Mouse (Mus musculus) midbrain, embryonic 11.5 days (tissue): Measurements from ENCODE around the gene Slc6a8. TPM values are rescaled to one million over a fixed set of nuclear protein-coding genes. Genes with fewer than 3 reads are reported as not detected.

Experiments used
- ATAC-seq: fragments of 200-750 bp; cut with Nextera tagmentation; 2 replicates; pipeline ENCODE4 v1.8.0; 2017; ENCODE audit warnings: moderate TSS enrichment, moderate library complexity; ENCODE audit not compliant: low FRiP score
- DNase-seq: peaks from one replicate; pipeline ENCODE4 v3.0.0; 2015; ENCODE audit warnings: low spot score; ENCODE audit errors: missing footprints
- H3K27ac ChIP-seq: fragments of 300-500 bp; sonication (generic); 2 replicates; pipeline ENCODE4 v1.5.1; 2014; ENCODE audit warnings: low read depth, low read length
- H3K27me3 ChIP-seq: fragments of 300-500 bp; sonication (generic); 2 replicates; pipeline ENCODE4 v1.6.1; 2014; ENCODE audit warnings: mild to moderate bottlenecking, low read length, moderate library complexity, mixed read lengths; ENCODE audit not compliant: control insufficient read depth, insufficient read depth
- H3K36me3 ChIP-seq: fragments of 300-500 bp; sonication (generic); 2 replicates; pipeline ENCODE4 v1.6.1; 2014; ENCODE audit warnings: mild to moderate bottlenecking, low read length, moderate library complexity, mixed read lengths; ENCODE audit not compliant: control insufficient read depth, insufficient read depth
- H3K4me1 ChIP-seq: fragments of 300-500 bp; sonication (generic); 2 replicates; pipeline ENCODE4 v1.6.1; 2014; ENCODE audit warnings: low read length; ENCODE audit not compliant: control insufficient read depth, insufficient read depth
- H3K4me2 ChIP-seq: fragments of 300-500 bp; sonication (generic); 2 replicates; pipeline ENCODE4 v1.6.1; 2014; ENCODE audit warnings: mild to moderate bottlenecking, moderate library complexity
- H3K4me3 ChIP-seq: fragments of 300-500 bp; sonication (generic); 2 replicates; pipeline ENCODE4 v1.5.1; 2014; ENCODE audit warnings: low read depth, low read length
- H3K9ac ChIP-seq: fragments of 300-500 bp; sonication (generic); 2 replicates; pipeline ENCODE4 v1.6.1; 2014; ENCODE audit warnings: low read length
- H3K9me3 ChIP-seq: fragments of 300-500 bp; sonication (generic); 2 replicates; pipeline ENCODE4 v1.6.1; 2016; ENCODE audit warnings: low read length; ENCODE audit not compliant: control insufficient read depth
- WGBS: fragments of 180-500 bp; shearing (Covaris S2); extraction: QIAGEN DNeasy Blood & Tissue Kit; methylation state at CpG from one replicate; pipeline ENCODE4 v1.1.7; 2014; 5-methylcytosine and 5-hydroxymethylcytosine counted together
- polyA plus RNA-seq: library from polyadenylated mRNA; unstranded; fragments of >200 nt; fragmentation: Nextera tagmentation; extraction: Ambion mirVana; gene quantifications from 2 replicates; pipeline ENCODE4 v1.2.1, GENCODE M21; 2014

Gene Slc6a8
- polyA plus RNA-seq, 1 experiment from 2014 or later = 6.0 TPM

GRCm38 (mm10) chrX:73673968-73674661, 1.2 kb downstream of the Slc6a8 start:
- no peak overlapping the region for H3K27ac ChIP-seq
- peak overlapping the region; percentile 57 for H3K4me3 ChIP-seq
- 20% methylated on average over 20 of the region's 20 CpGs for WGBS
- DNase-seq = peak; percentile 88
- peak; percentile 48 for ATAC-seq
- no peaks in the 10 kb centered on the region for H3K27me3 ChIP-seq
- H3K9me3 ChIP-seq = no peaks in the 10 kb centered on the region
- H3K9ac ChIP-seq = peak overlapping the region; percentile 70
- no peaks in the 10 kb centered on the region; the same call in 1 of the 2 replicates for H3K36me3 ChIP-seq
- peaks cover 3% of the 10 kb centered on the region; the same call in 1 of the 2 replicates for H3K4me1 ChIP-seq
- H3K4me2 ChIP-seq = peak overlapping the region; percentile 68

- H3K9me3 ChIP-seq = no peaks in the 10 kb centered on the region
- no peaks in the 10 kb centered on the region; the same call in 1 of the 2 replicates for H3K36me3 ChIP-seq
- H3K27me3 ChIP-seq = no peaks in the 10 kb centered on the region
- no peak overlapping the region for H3K4me3 ChIP-seq
- H3K4me1 ChIP-seq = peaks cover 3% of the 10 kb centered on the region; the same call in 1 of the 2 replicates
- no peak for DNase-seq
- ATAC-seq = no peak
- H3K27ac ChIP-seq = no peak overlapping the region
- WGBS = 88% methylated on average over 2 of the region's 2 CpGs
- H3K9ac ChIP-seq = no peak overlapping the region
- H3K4me2 ChIP-seq = no peak overlapping the region
These were observed 2.3 kb downstream of the Slc6a8 start for GRCm38 (mm10) chrX:73675231-73675630.

GRCm38 (mm10) chrX:73676668-73677067, 3.7 kb downstream of the Slc6a8 start:
- no peak for ATAC-seq
- peaks cover 3% of the 10 kb centered on the region; the same call in 1 of the 2 replicates for H3K4me1 ChIP-seq
- no peaks in the 10 kb centered on the region for H3K27me3 ChIP-seq
- H3K27ac ChIP-seq = no peak overlapping the region
- no peak overlapping the region for H3K4me2 ChIP-seq
- H3K4me3 ChIP-seq = no peak overlapping the region
- WGBS = 94% methylated on average over 4 of the region's 4 CpGs
- H3K36me3 ChIP-seq = no peaks in the 10 kb centered on the region; the same call in 1 of the 2 replicates
- H3K9me3 ChIP-seq = no peaks in the 10 kb centered on the region
- DNase-seq = no peak
- no peak overlapping the region for H3K9ac ChIP-seq

DNA sequence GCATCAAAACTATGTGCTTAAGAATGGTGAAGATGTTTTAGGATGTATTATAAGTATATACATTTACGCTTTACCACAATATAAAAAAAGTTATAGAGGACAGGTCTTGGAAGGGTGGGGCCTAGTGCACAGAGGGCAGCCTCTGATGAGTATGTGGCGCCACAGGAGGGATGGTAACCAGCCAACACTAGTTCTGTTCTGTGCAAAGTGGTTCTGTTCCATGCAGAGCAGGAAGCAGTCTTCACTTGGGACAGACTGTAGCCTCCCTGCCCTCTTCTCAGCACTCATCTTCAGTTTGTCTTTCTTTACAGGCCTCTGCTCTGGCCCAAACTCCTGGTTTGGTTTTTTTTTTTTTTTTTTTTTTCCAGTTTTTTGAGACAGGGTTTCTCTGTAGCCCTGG, 11.2 kb downstream of the Slc6a8 start:
- H3K27ac ChIP-seq = no peak overlapping the region
- 92% methylated on average over 2 of the region's 2 CpGs for WGBS
- no peaks in the 10 kb centered on the region; the same call in 1 of the 2 replicates for H3K36me3 ChIP-seq

DNA sequence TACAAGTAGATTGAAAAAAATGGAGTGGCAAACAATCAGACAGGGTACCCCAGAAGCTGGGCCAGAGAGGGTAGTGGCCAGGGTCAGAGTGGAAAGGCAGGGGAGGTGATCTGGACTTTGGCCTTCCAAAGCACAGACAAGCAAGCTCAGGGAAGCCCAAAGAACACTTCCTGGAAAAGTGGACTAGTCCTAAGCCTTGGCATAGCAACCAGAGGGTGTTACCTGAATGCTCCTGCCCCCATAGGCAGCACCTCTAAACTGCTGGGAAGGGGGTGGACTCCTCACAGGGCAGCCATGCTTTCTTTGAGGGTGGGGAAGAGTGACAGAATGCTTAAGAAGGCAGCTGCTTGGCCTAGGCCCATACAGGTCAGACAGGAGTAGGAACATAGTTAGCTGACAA, 12.0 kb downstream of the Slc6a8 start:
- H3K27me3 ChIP-seq = no peaks in the 10 kb centered on the region
- H3K4me2 ChIP-seq = no peak overlapping the region
- no peaks in the 10 kb centered on the region for H3K4me1 ChIP-seq
- no peaks in the 10 kb centered on the region for H3K9me3 ChIP-seq
- no peak overlapping the region for H3K27ac ChIP-seq
- no peak for ATAC-seq
- H3K4me3 ChIP-seq = no peak overlapping the region
- DNase-seq = no peak
- no peak overlapping the region for H3K9ac ChIP-seq
- no peaks in the 10 kb centered on the region; the same call in 1 of the 2 replicates for H3K36me3 ChIP-seq

More for the DNA sequence above, 11.2 kb downstream of the Slc6a8 start:
- H3K27me3 ChIP-seq = no peaks in the 10 kb centered on the region
- no peaks in the 10 kb centered on the region for H3K9me3 ChIP-seq
- H3K4me1 ChIP-seq = no peaks in the 10 kb centered on the region
- no peak overlapping the region for H3K4me3 ChIP-seq
- no peak overlapping the region for H3K9ac ChIP-seq
- H3K4me2 ChIP-seq = no peak overlapping the region
- ATAC-seq (no peak), DNase-seq (no peak)

DNA sequence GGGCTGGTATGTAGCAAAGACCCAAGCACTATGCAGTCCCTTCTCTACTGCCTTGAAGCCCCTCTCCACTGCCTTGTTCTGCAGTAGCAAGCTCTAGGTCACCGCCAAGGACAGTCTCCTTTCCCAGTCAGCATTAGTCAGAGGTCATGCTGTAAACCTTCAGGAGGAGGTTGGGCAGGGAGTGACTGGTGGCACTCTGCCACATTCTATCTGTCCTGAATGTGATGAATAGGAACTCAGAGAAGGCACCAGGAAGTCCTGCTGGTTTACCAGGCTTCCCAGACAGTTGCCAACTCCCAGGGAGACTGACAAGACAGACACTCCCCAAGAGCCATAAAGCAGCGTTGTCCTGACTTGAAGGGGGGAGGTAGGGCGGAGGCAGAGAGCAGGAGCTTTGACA, 12.7 kb downstream of the Slc6a8 start:
- no peaks in the 10 kb centered on the region for H3K4me1 ChIP-seq
- H3K9me3 ChIP-seq = no peaks in the 10 kb centered on the region
- H3K27me3 ChIP-seq = no peaks in the 10 kb centered on the region
- H3K4me2 ChIP-seq = no peak overlapping the region
- H3K27ac ChIP-seq = no peak overlapping the region
- no peak overlapping the region for H3K9ac ChIP-seq
- 83% methylated on average over 3 of the region's 3 CpGs for WGBS
- ATAC-seq (no peak), DNase-seq (no peak)
- H3K36me3 ChIP-seq = no peaks in the 10 kb centered on the region; the same call in 1 of the 2 replicates
- no peak overlapping the region for H3K4me3 ChIP-seq

GRCm38 (mm10) chrX:73690917-73691629, 18.1 kb downstream of the Slc6a8 start:
- H3K9ac ChIP-seq = no peak overlapping the region
- H3K4me3 ChIP-seq = no peak overlapping the region
- DNase-seq (no peak), ATAC-seq (no peak)
- H3K4me2 ChIP-seq = no peak overlapping the region
- H3K27me3 ChIP-seq = no peaks in the 10 kb centered on the region
- no peaks in the 10 kb centered on the region; the same call in 1 of the 2 replicates for H3K36me3 ChIP-seq
- H3K9me3 ChIP-seq = no peaks in the 10 kb centered on the region
- H3K27ac ChIP-seq = no peak overlapping the region
- 71% methylated on average over 5 of the region's 5 CpGs for WGBS
- no peaks in the 10 kb centered on the region for H3K4me1 ChIP-seq

DNA sequence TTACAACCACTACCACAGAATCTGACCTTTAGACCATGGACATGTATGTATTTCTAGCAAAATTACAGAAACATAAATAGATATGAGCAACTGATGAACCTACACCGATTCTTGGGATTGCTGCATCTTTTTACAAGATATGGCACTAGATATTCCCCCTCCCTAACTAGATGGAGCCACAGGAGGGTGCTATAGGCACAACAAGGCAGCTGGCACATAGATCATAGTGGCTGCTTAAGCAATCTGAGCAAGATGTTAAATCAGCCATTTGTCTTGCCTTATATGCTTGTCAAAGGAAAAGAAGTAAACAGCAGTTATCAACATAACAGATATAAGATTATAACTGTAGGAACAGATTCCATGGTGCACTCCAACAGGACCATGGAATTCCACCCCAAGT, 27.5 kb downstream of the Slc6a8 start:
- no peak overlapping the region for H3K9ac ChIP-seq
- no peak overlapping the region for H3K4me2 ChIP-seq
- WGBS = 94% methylated on average over 1 of the region's 1 CpGs
- H3K4me1 ChIP-seq = no peaks in the 10 kb centered on the region
- no peak for ATAC-seq
- H3K9me3 ChIP-seq = no peaks in the 10 kb centered on the region
- H3K4me3 ChIP-seq = no peak overlapping the region
- H3K27ac ChIP-seq = no peak overlapping the region
- DNase-seq = no peak
- no peaks in the 10 kb centered on the region for H3K36me3 ChIP-seq
- no peaks in the 10 kb centered on the region for H3K27me3 ChIP-seq

DNA sequence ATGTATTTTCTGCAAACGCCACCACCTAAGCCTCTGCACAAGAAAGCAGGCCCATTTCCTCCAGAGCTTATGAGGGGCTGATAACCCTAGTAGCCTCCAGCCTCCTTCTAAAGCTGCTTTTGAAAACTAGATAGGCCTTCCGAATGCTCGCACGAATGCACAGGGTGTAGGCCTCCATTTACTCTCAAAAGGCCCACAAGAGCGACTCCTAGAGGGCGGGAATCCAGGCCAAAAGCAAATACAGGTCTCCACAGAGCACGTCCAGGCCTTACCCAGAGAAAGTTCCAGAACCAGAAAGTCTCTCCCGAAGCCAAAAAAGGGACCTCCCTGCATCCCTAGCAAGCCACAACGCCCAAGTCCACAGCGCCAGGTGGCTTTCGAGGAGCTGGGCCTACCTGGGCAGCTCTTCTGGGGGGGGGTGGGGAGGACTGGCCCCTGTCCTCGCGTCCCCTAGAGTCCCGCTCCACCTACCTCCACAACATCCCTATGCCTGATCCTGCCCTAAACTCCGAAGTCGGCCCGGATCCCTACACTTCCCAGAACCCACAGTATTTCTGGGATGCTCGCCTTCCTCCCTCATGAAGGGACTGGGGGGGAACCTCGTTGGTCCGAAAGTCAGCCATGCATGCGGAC, 42.6 kb downstream of the Slc6a8 start:
- WGBS = 27% methylated on average over 20 of the region's 21 CpGs
- Histone ChIP-seq H3K27me3 (no peaks in the 10 kb centered on the region), H3K27ac (no peak overlapping the region), H3K4me1 (peaks cover 19% of the 10 kb centered on the region), H3K9me3 (no peaks in the 10 kb centered on the region), H3K4me3 (peak overlapping the region; percentile 50), H3K4me2 (peak overlapping the region; percentile 66), H3K9ac (peak overlapping the region; percentile 66), H3K36me3 (no peaks in the 10 kb centered on the region; the same call in 1 of the 2 replicates)
- ATAC-seq (peak; percentile 57), DNase-seq (peak; percentile 83)
